Mouse (Mus musculus): Measurements from ENCODE around the gene Pm20d1. TPM values are rescaled to one million over a fixed set of nuclear protein-coding genes. Genes with fewer than 3 reads are reported as not detected.

Pm20d1 gene
- polyA plus RNA-seq, 1 experiment = 9.0 TPM

- TF ChIP-seq POLR2A (IDR thresholded peaks at IDR 0.05; ENCODE audit: insufficient read depth, low read length) (no peak), CTCF (IDR thresholded peaks at IDR 0.05; ENCODE audit: low read depth, low read length) (no peak), EP300 (IDR thresholded peaks at IDR 0.05; ENCODE audit: insufficient read depth, low read depth, low read length) (no peak)
- H3K36me3 ChIP-seq (ENCODE audit: control insufficient read depth, insufficient read depth, low read length, poor library complexity, severe bottlenecking) = no peaks in the 10 kb centered on the region
- H3K27ac ChIP-seq (ENCODE audit: insufficient read depth, low read length) = no peak overlapping the region
- H3K27me3 ChIP-seq (ENCODE audit: control insufficient read depth, insufficient read depth, low read length, poor library complexity, severe bottlenecking) = no peaks in the 10 kb centered on the region
- no peak overlapping the region for H3K9ac ChIP-seq (ENCODE audit: low read depth, poor library complexity, severe bottlenecking)
- no peak overlapping the region for H3K4me3 ChIP-seq (ENCODE audit: low read depth, low read length)
- no peaks in the 10 kb centered on the region for H3K4me1 ChIP-seq (ENCODE audit: control insufficient read depth, insufficient read depth, low read length)
- H3K9me3 ChIP-seq (replicated peaks; ENCODE audit: control insufficient read depth, insufficient read depth, low read length, poor library complexity, severe bottlenecking) = no peaks in the 10 kb centered on the region
Observed at GRCm38 (mm10) chr1:131801071-131801470, 3.9 kb downstream of the Pm20d1 start.

GRCm38 (mm10) chr1:131802652-131803051, 5.5 kb downstream of the Pm20d1 start:
- no peak for TF ChIP-seq EP300 (IDR thresholded peaks at IDR 0.05; ENCODE audit: insufficient read depth, low read depth, low read length)
- no peak for TF ChIP-seq CTCF (IDR thresholded peaks at IDR 0.05; ENCODE audit: low read depth, low read length)
- TF ChIP-seq POLR2A (IDR thresholded peaks at IDR 0.05; ENCODE audit: insufficient read depth, low read length) = no peak
- H3K9me3 ChIP-seq (replicated peaks; ENCODE audit: control insufficient read depth, insufficient read depth, low read length, poor library complexity, severe bottlenecking) = no peaks in the 10 kb centered on the region

GRCm38 (mm10) chr1:131804166-131804565, 7.0 kb downstream of the Pm20d1 start:
- no peaks in the 10 kb centered on the region for H3K27me3 ChIP-seq (ENCODE audit: control insufficient read depth, insufficient read depth, low read length, poor library complexity, severe bottlenecking)
- TF ChIP-seq POLR2A (IDR thresholded peaks at IDR 0.05; ENCODE audit: insufficient read depth, low read length) (no peak), EP300 (IDR thresholded peaks at IDR 0.05; ENCODE audit: insufficient read depth, low read depth, low read length) (no peak), CTCF (IDR thresholded peaks at IDR 0.05; ENCODE audit: low read depth, low read length) (no peak)
- H3K9me3 ChIP-seq (replicated peaks; ENCODE audit: control insufficient read depth, insufficient read depth, low read length, poor library complexity, severe bottlenecking) = no peaks in the 10 kb centered on the region
- no peak overlapping the region for H3K9ac ChIP-seq (ENCODE audit: low read depth, poor library complexity, severe bottlenecking)
- H3K27ac ChIP-seq (ENCODE audit: insufficient read depth, low read length) = no peak overlapping the region
- H3K36me3 ChIP-seq (ENCODE audit: control insufficient read depth, insufficient read depth, low read length, poor library complexity, severe bottlenecking) = no peaks in the 10 kb centered on the region
- H3K4me1 ChIP-seq (ENCODE audit: control insufficient read depth, insufficient read depth, low read length) = no peaks in the 10 kb centered on the region
- no peak overlapping the region for H3K4me3 ChIP-seq (ENCODE audit: low read depth, low read length)

More at GRCm38 (mm10) chr1:131802652-131803051, 5.5 kb downstream of the Pm20d1 start:
- Histone ChIP-seq H3K4me1 (ENCODE audit: control insufficient read depth, insufficient read depth, low read length) (no peaks in the 10 kb centered on the region), H3K4me3 (ENCODE audit: low read depth, low read length) (no peak overlapping the region), H3K9ac (ENCODE audit: low read depth, poor library complexity, severe bottlenecking) (no peak overlapping the region), H3K27ac (ENCODE audit: insufficient read depth, low read length) (no peak overlapping the region), H3K27me3 (ENCODE audit: control insufficient read depth, insufficient read depth, low read length, poor library complexity, severe bottlenecking) (no peaks in the 10 kb centered on the region), H3K36me3 (ENCODE audit: control insufficient read depth, insufficient read depth, low read length, poor library complexity, severe bottlenecking) (no peaks in the 10 kb centered on the region)

GRCm38 (mm10) chr1:131808986-131809385, 11.8 kb downstream of the Pm20d1 start:
- Histone ChIP-seq H3K4me1 (ENCODE audit: control insufficient read depth, insufficient read depth, low read length) (no peaks in the 10 kb centered on the region), H3K9me3 (replicated peaks; ENCODE audit: control insufficient read depth, insufficient read depth, low read length, poor library complexity, severe bottlenecking) (no peaks in the 10 kb centered on the region), H3K9ac (ENCODE audit: low read depth, poor library complexity, severe bottlenecking) (no peak overlapping the region), H3K4me3 (ENCODE audit: low read depth, low read length) (no peak overlapping the region), H3K36me3 (ENCODE audit: control insufficient read depth, insufficient read depth, low read length, poor library complexity, severe bottlenecking) (no peaks in the 10 kb centered on the region), H3K27ac (ENCODE audit: insufficient read depth, low read length) (no peak overlapping the region), H3K27me3 (ENCODE audit: control insufficient read depth, insufficient read depth, low read length, poor library complexity, severe bottlenecking) (no peaks in the 10 kb centered on the region)
- no peak for TF ChIP-seq EP300 (IDR thresholded peaks at IDR 0.05; ENCODE audit: insufficient read depth, low read depth, low read length)

GRCm38 (mm10) chr1:131809651-131810050, 12.5 kb downstream of the Pm20d1 start:
- Histone ChIP-seq H3K9me3 (replicated peaks; ENCODE audit: control insufficient read depth, insufficient read depth, low read length, poor library complexity, severe bottlenecking) (no peaks in the 10 kb centered on the region), H3K4me3 (ENCODE audit: low read depth, low read length) (no peak overlapping the region), H3K27ac (ENCODE audit: insufficient read depth, low read length) (no peak overlapping the region), H3K27me3 (ENCODE audit: control insufficient read depth, insufficient read depth, low read length, poor library complexity, severe bottlenecking) (no peaks in the 10 kb centered on the region), H3K36me3 (ENCODE audit: control insufficient read depth, insufficient read depth, low read length, poor library complexity, severe bottlenecking) (no peaks in the 10 kb centered on the region), H3K9ac (ENCODE audit: low read depth, poor library complexity, severe bottlenecking) (no peak overlapping the region), H3K4me1 (ENCODE audit: control insufficient read depth, insufficient read depth, low read length) (no peaks in the 10 kb centered on the region)
- TF ChIP-seq POLR2A (IDR thresholded peaks at IDR 0.05; ENCODE audit: insufficient read depth, low read length) (no peak), CTCF (IDR thresholded peaks at IDR 0.05; ENCODE audit: low read depth, low read length) (no peak), EP300 (IDR thresholded peaks at IDR 0.05; ENCODE audit: insufficient read depth, low read depth, low read length) (no peak)

- no peak overlapping the region for H3K4me3 ChIP-seq (ENCODE audit: low read depth, low read length)
- no peaks in the 10 kb centered on the region for H3K9me3 ChIP-seq (replicated peaks; ENCODE audit: control insufficient read depth, insufficient read depth, low read length, poor library complexity, severe bottlenecking)
- TF ChIP-seq EP300 (IDR thresholded peaks at IDR 0.05; ENCODE audit: insufficient read depth, low read depth, low read length) (no peak), CTCF (IDR thresholded peaks at IDR 0.05; ENCODE audit: low read depth, low read length) (no peak), POLR2A (IDR thresholded peaks at IDR 0.05; ENCODE audit: insufficient read depth, low read length) (no peak)
- H3K4me1 ChIP-seq (ENCODE audit: control insufficient read depth, insufficient read depth, low read length) = no peaks in the 10 kb centered on the region
- no peaks in the 10 kb centered on the region for H3K27me3 ChIP-seq (ENCODE audit: control insufficient read depth, insufficient read depth, low read length, poor library complexity, severe bottlenecking)
- H3K27ac ChIP-seq (ENCODE audit: insufficient read depth, low read length) = no peak overlapping the region
- H3K36me3 ChIP-seq (ENCODE audit: control insufficient read depth, insufficient read depth, low read length, poor library complexity, severe bottlenecking) = no peaks in the 10 kb centered on the region
- no peak overlapping the region for H3K9ac ChIP-seq (ENCODE audit: low read depth, poor library complexity, severe bottlenecking)
Observed at GRCm38 (mm10) chr1:131811393-131811792, 14.2 kb downstream of the Pm20d1 start.
